Mouse (Mus musculus): Measurements from ENCODE around the gene Trf.

- TF ChIP-seq POLR2A (IDR thresholded peaks at IDR 0.05; ENCODE audit: borderline replicate concordance, extremely low read depth, insufficient read depth, insufficient read length, poor library complexity, severe bottlenecking) (no peak), CTCF (IDR thresholded peaks at IDR 0.05; ENCODE audit: borderline replicate concordance, extremely low read depth, insufficient read depth, insufficient read length) (no peak)
Measured at GRCm38 (mm10) chr9:103243640-103244039, 13.4 kb upstream of the Trf start.

All from brain, embryonic 14.5 days (tissue).